Mouse (Mus musculus) spleen, adult 2 months (tissue): ENCODE data around the gene Nckap5l.

ENCODE experiments used
- CTCF ChIP-seq: fragments of 200-500 bp; IDR thresholded peaks from 2 replicates; pipeline ENCODE4 v1.5.1; 2011; ENCODE audit warnings: mild to moderate bottlenecking, inconsistent platforms; ENCODE audit not compliant: insufficient read depth, insufficient read length, insufficient replicate concordance; ENCODE audit errors: extremely low read depth
- POLR2A ChIP-seq: fragments of 200-500 bp; IDR thresholded peaks from 2 replicates; pipeline ENCODE4 v1.6.1; 2011; ENCODE audit warnings: low read depth, low read length, inconsistent platforms

GRCm38 (mm10) chr15:99415793-99416192 is 41.8 kb downstream of the Nckap5l start:
- TF ChIP-seq CTCF (peak; percentile 31; the same call in 1 of the 2 replicates), POLR2A (no peak)
